Mouse (Mus musculus) bone marrow macrophage, adult 2 months (primary cell): ENCODE measurements around the gene Rbpj.

Source experiments
- CTCF ChIP-seq: IDR thresholded peaks from 2 replicates; pipeline ENCODE4 v1.5.1; 2012; ENCODE audit warnings: low read depth, mild to moderate bottlenecking, low read length, moderate library complexity
- POLR2A ChIP-seq: IDR thresholded peaks from 2 replicates; pipeline ENCODE4 v1.6.1; 2012; ENCODE audit warnings: mild to moderate bottlenecking, low read depth, low read length, borderline replicate concordance

DNA sequence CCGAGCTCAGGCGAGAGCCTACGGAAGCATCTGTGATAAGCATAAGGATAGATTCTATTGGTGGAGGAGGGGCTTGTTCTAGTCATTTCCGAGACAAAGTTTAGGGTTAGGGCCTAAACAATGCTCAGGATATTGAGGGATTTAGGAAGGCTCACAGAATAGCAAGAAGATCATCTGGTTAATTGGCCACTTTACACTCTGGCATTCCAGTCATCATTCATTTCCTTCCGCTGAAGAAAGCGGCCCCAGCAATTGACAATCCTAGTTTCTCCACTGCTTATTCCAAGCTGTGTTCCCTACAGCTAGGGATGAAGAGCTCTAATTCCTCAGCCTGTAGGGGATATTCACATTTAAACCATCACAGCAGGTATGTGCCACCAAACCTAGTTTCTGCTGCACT is 39.8 kb downstream of the Rbpj start:
- no peak for TF ChIP-seq CTCF
- no peak for TF ChIP-seq POLR2A
